26 mouse cellular contexts compared by ENCODE assay signal in the genomic region with DNA sequence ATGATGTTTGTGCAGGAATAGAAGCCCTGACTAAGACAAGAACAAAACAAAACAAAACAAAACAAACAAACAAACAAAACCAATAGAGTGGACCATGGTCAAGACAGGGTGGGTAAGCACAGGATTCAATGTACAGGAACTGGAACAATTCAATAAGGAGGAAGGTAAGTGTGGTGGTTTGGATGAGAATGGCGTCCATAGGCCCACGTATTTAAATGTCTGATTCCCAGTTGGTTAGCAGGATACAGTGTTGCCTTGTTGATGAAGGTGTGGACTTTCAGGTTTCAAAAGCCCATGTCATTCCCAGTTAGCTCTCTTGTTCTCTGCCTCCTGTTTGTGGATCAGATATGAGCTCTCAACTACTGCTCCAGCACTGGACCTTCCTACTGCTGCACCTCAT.
"Had no signal": no experiment of that assay in that cellular context is flagged by ENCODE, and none has a peak within 500 bp of the region (broad histone marks: within the 10 kb centered on the region; RNA-seq: fewer than 3 reads in every experiment).

No protein-coding gene starts in this region.

- H3K4me1 ChIP-seq: liver, embryonic 13.5 days; liver, embryonic 15.5 days had no signal

- H3K27me3 ChIP-seq: hindbrain, embryonic 12.5 days; kidney, embryonic 15.5 days; limb, embryonic 12.5 days; liver, embryonic 13.5 days; liver, embryonic 15.5 days had no signal

- DNase-seq: gastrocnemius, postnatal 14 days; gastrocnemius, postnatal 36 days; heart, adult 18-20 months; heart, postnatal 4 days; kidney, adult 18-20 months; kidney, adult 9 months; kidney, postnatal 25 days; kidney, postnatal 4 days; liver; liver, embryonic 13.5 days; liver, postnatal 0 days had no signal

- H3K4me2 ChIP-seq: heart, embryonic 11.5 days; hindbrain, embryonic 12.5 days; hindbrain, embryonic 14.5 days; kidney, embryonic 15.5 days; limb, embryonic 12.5 days; liver, embryonic 11.5 days; liver, embryonic 13.5 days; liver, embryonic 15.5 days had no signal

- H3K27ac ChIP-seq: hindbrain, embryonic 10.5 days; hindbrain, embryonic 12.5 days; hindbrain, embryonic 14.5 days; kidney, embryonic 15.5 days; kidney, postnatal 0 days; layer of hippocampus, adult 2 months; left cerebral cortex, adult 2 months; limb, embryonic 10.5 days; limb, embryonic 12.5 days; liver, embryonic 13.5 days; liver, embryonic 15.5 days had no signal

- ATAC-seq: hindbrain, embryonic 16.5 days; inflammation-experienced regulatory T-cells, adult 6 months; intestine, embryonic 16.5 days; liver, postnatal 0 days had no signal

- H3K9me3 ChIP-seq: hindbrain, embryonic 10.5 days; hindbrain, embryonic 12.5 days; kidney, embryonic 15.5 days; limb, embryonic 10.5 days; limb, embryonic 12.5 days; liver, embryonic 13.5 days; liver, embryonic 15.5 days had no signal

- H3K36me3 ChIP-seq: hindbrain, embryonic 10.5 days; hindbrain, embryonic 12.5 days; kidney, embryonic 15.5 days; limb, embryonic 10.5 days; limb, embryonic 12.5 days; liver, embryonic 13.5 days; liver, embryonic 15.5 days had no signal

- H3K4me3 ChIP-seq: hindbrain, embryonic 10.5 days; hindbrain, embryonic 12.5 days; kidney, embryonic 15.5 days; layer of hippocampus, adult 2 months; left cerebral cortex, adult 2 months; limb, embryonic 10.5 days; limb, embryonic 12.5 days; liver, embryonic 13.5 days; liver, embryonic 15.5 days had no signal

- H3K9ac ChIP-seq: hindbrain, embryonic 12.5 days; hindbrain, embryonic 14.5 days; kidney, embryonic 15.5 days; limb, embryonic 12.5 days; liver, embryonic 13.5 days; liver, embryonic 15.5 days; liver, postnatal 0 days had no signal
